Mouse (Mus musculus) E14TG2a.4 (cell line): ENCODE measurements around the gene Ctse.

ENCODE experiments used
- CTCF ChIP-seq: conservative IDR thresholded peaks from 2 replicates; pipeline ENCODE4 v1.5.1; 2014; ENCODE audit warnings: low read length
- POU5F1 ChIP-seq: IDR thresholded peaks from 2 replicates; pipeline ENCODE4 v1.6.1; 2014; ENCODE audit warnings: low read length, borderline replicate concordance

GRCm38 (mm10) chr1:131702094-131702766, 64.1 kb downstream of the Ctse start:
- TF ChIP-seq CTCF (no peak), POU5F1 (no peak)
